Mouse (Mus musculus) heart, postnatal 4 days (tissue): Measurements from ENCODE around the gene Vcan. TPM values are rescaled to one million over a fixed set of nuclear protein-coding genes. Genes with fewer than 3 reads are reported as not detected.
"Not testable (repeated sequence)": the region's sequence is repeated elsewhere in the genome, so short reads cannot be mapped to it uniquely, and the experiment has no call there.

ENCODE experiments used
- DNase-seq: peaks from one replicate; pipeline ENCODE4 v3.0.0; 2021
- total RNA-seq, 2 experiments: library from RNA; stranded (reverse); gene quantifications; 2 replicates each; pipeline ENCODE4 v1.2.3; 2021

The Vcan gene
- total RNA-seq = 10 to 100 TPM; 83.8 to 84.4 TPM

DNA sequence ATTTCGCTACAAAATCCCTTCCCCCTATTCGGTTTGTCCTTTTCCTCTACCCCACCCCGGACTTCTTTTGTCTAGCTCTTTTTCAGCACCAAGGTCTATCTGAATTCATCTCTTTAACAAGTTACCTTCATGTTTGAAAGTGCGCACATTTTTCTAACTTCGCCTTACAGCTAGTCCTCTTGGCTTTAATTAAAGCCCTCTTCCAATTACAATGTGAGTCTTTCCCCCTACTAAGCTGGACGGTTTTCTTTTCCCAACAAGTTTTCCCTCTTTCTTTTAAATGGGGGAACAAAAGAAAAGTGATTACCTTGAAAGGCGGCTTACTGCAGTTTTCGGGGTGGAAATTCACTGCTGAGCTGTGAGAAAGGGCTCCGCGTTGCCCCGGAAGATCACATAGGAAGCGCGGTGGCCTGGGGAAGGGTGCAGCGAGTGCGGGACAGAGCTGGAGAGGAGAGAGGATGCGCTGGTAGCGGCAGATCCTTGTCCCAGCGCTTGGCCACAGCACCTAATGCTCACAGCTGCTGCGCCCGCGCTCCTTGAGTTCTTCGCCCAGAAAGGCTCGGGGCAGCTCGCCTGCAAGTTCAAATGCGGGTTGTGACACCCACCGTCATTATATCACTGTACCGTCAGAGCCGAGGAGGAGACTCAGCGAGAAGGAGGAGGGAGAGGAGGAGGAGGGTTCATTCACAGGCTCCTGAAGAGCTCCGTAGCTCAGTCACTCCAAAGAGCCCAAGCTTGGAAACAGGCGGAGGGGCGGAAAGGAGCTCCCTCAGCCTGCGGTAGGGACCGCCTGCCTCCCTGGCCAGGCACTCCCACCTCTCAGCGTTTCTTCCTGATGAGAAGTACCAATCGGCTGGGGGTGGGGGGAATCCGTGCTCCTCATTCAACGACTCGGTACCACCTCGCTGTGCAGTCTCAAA, at the start of gene Vcan:
TSS of gene Vcan (minus strand) at position 744 of the 920 bp plus-strand sequence.
- peak; percentile 67 for DNase-seq

DNA sequence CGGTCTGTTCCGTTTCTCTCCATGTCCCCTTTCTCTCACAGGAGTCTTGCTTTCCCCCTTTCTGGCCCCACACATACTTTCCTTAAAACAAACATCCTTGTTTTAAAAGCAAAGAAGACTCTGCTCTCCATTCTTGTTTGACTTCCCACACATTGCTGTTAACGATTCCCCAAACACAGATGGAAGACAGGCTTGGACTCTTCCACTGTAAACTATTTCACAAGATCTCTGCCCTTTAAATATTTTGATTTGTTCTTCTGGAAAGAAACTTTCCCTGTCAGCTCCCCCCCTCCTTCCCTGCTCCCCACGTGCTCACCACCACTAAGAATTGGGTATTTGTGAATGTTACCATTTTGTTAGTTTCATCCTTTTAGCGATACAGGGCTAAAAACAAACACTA, 49.2 kb upstream of the Vcan start:
- no peak for DNase-seq

DNA sequence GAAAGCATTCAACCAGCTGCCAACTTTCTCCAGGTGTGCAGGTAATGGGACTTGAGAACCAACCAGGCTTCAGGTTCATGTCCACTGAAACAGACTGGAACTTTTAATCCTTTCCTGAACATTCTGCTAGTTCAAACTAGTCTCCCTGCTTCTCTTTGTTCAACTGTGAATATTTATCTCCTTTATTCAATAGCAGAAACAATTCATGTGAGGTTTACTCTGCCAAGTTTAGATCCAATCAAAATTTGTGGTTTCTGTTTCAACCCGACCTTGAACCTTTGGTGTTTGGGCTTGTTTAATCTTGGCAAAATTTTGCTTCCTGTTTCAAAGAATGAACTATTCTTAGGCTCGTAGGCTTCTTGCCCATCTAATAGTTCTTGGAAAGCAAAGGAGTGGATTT, 40.6 kb upstream of the Vcan start:
- DNase-seq = no peak

DNA sequence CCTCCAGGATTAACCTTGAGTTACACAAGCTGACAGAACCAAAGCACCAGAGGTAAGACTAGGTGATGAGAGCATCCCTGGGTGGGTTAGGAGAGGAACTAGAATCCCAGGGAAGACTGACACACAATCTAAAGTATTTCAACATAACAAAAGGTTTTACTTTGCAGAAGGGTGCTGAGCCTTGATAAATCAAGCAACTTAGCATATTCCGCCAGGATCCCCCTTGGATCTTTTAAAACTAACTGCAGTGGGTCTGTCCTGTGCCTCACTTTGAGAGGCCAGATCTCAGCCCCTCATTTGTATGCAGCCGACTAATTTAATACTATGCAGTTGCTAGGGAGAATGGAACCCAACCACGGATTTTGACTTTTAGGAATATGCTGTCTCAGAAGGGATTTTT, 38.0 kb upstream of the Vcan start:
- DNase-seq = no peak

DNA sequence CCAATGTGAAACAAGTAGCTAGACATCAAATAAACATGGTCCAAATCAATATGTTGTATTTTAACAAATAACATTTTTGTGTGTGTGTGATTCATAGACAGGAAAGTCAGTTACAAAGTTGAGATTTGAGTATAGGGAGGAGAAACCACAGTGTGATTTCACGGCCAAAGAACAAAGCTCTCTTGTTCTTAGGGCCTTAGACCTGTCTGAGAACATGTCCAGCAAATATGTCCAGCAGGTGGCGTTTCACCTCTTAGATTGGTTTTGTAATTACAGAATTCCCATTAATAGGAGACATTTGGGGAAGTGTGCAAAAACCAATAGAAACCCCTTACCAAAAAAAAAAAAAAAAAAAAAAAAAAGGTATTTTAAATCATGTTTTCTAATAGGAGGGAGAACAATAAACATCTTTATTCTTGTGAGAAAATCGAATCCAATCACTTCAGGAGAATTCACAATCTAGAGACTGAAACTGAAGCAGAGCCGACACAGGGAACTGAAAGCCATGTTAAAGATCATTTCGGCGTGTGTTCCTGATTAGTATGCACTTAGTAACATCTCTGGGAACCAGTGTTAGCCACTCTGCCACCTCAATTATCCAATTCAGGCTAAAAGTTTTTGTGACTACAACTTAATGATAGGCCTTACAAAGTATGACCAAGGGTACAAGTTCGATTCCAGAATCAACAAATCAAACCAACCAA, 37.1 kb upstream of the Vcan start:
- peak; percentile 81 for DNase-seq

DNA sequence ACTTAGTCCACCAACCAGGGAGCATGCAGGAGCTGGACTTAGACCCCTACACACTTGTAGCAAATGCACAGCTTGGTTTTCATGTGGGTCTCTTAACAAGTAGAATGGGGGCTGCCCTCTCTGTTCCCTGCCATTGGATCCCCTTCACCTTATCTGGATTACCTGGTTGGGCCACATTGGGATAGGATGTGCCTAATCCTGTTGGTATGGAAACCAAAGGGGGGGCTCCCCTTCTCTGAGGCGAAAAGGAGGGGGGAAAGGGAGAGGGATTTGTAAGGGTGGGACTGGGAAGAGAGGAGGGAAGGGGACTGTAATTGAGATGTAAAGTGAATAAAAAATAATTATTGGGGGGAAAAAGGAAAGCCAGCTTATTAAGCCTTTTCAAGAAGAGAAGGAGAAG, 35.5 kb upstream of the Vcan start:
- no peak for DNase-seq

DNA sequence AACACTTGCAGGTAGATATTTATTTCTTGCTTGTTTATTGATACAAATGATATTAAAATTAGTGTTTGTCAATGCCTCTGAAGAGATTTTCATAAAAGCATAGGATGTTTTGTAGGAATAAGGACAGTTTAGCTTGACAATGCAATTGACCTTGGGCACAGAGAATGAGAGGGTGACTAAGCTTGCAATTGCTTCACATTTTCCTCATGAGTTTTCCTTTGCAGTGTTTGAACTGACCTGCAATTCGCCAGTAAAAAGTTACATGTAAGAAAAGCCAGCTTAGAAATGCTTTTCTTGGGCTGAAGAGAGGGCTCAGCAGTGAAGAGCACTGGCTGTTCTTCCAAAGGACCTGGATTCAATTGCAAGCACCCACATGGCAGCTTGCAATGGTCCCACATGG, 34.8 kb upstream of the Vcan start:
- no peak for DNase-seq

DNA sequence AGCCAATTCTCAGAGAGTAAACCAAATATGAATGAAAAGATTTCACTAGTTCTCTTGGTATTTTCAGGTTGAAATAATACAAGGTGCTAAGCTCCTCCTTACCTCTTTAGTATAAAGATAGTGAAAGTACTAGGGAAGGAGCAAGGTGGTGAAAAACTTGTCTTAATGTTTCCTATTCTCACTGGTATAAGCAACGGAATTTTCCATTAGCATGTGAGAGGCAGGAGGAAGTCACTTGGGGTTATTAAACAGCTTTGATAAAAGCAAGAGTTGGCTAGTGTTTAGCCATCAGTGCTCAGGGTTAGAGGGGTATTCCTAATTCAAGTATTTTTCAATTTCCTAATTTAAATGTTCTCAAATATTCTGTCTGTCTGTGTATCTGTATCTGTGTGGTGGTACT, 24.2 kb upstream of the Vcan start:
- no peak for DNase-seq

DNA sequence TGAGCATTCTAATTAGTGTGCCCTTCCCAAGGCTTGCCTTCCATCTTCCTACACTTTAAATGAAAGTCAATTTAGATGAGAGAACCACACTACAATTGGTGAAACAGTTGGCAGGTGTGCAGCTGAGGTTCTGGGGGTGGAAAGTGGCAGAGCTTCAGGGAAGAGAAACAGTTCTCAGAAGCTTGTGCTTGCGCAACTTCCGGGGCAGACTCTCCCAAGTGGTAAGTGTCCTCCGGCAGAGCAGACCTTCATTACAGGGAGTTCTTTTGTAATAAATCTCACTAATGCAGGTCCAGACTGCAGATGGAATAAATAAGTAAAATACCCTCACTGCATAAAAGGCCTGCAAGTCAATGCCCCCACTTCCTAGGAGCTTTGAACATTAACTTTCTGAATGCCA, 23.7 kb upstream of the Vcan start:
- no peak for DNase-seq

DNA sequence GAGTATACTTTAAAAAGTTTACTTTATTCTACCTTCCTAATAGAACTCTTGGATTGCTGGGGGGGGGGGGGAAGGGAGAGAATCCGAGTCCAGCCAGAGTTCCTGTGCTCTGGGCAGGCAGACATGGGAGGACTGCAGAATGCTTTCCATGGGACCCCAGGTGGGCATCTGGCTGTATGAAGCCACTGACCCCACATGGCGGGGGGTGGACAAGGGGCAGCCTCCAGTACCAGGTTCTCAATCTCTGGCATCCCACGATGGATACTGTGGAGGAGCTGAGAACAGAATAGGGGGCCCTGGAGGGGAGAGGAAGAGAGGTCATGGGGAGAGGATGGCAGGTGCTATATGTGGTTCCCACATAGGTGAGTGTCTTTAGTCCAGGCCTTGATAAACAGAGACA, 20.0 kb upstream of the Vcan start:
- DNase-seq = no peak

DNA sequence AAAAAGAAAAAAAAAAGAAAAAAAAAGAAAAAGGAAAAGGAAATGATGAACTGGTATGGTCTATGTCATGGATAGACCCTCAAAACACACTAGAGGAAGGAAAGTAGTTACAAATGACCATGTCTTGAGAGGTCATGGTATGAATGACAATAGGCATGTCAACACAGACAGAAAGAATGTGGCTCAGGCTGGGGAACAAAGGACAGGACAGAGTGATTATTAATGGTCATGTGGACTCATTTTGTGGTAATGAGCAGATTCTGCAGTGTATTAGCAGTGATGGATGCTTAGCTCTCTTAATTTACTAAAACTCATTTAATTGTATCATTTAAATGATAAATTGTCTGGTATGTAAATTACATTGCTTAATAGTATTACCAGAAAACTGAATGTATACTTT, 14.0 kb upstream of the Vcan start:
- no peak for DNase-seq

DNA sequence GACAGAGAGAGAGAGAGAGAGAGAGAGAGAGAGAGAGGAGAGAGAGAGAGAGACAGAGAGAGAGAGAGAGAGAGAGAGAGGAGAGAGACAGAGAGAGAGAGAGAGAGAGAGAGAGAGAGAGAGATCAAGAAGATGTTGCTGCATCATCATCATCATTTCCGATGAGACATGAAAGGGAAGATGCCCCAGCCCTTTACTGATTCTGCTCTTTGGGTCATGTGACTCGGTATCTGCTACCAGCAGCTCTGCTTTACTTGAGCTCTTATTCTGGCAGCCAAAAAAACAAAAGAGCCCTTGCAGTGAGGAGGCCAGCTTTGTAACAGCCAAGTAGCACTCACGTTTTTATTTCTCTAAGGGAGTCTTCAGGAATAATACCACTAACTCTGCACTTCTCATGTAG, 8.3 kb upstream of the Vcan start:
- DNase-seq = not testable (repeated sequence)

DNA sequence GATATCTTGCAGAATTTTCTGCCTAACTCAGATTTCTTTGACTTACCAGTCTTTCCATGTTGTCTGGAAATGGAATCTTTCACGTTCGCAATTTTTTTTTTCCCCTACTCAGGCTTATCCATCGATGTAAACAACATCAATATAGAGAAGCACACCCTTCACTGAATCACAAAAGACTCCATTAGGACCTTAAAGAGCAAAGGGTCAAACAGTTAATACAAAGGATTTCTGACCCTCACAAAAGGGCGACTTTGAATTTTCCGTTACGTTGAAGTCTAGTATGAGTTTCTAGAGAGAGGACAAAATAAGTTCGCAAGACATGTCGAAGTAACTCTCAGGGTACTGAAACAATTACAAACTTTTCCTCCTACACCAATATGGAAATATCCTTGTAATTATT, 892 bp upstream of the Vcan start:
- DNase-seq = no peak

DNA sequence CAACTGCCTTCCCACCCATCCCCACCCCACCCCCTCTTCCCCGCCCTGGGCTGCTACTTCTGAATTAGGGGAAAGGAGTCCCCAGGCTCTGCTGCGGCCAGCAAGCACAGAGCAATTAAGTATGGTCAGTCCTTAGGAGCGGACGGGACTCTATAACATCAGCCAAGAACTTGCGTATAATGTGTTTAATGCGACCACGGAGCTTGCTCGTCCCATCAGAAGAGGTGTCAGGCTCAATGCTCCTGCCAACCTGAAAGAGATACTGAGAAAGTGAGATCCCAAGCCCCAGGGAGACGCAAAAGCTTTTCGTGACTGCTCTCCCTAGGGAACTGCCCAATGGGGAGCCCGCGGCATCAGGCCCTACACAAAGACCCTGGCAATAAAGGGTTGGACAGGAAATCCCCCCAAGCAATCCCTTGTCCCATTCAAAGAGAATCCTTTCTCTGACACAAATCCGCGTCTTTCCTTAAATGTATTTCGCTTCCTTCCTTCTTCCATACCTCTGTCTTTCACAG, 434 bp upstream of the Vcan start:
- DNase-seq = no peak

DNA sequence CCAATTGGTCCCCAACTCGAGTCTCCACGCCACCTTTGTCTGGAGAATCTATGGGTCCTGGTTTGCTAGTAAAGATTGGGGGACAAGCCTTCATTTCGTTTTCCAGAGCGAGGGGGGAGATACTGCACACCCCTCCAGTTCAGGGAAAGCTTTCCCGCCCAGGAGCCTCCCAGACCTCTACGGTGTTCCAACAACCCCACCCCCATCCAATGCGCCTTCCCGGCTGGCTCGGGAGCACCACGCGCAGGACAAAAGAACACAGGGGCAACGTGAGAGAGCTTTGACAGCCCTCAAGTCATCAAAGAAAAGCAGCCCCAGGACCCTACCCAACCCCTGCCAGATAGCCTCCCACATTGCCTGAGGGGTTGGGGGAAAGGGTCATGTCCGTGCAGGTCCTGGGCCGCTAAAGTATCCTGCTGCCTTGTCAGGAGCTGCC, 1.2 kb downstream of the Vcan start:
- DNase-seq = peak; percentile 56

DNA sequence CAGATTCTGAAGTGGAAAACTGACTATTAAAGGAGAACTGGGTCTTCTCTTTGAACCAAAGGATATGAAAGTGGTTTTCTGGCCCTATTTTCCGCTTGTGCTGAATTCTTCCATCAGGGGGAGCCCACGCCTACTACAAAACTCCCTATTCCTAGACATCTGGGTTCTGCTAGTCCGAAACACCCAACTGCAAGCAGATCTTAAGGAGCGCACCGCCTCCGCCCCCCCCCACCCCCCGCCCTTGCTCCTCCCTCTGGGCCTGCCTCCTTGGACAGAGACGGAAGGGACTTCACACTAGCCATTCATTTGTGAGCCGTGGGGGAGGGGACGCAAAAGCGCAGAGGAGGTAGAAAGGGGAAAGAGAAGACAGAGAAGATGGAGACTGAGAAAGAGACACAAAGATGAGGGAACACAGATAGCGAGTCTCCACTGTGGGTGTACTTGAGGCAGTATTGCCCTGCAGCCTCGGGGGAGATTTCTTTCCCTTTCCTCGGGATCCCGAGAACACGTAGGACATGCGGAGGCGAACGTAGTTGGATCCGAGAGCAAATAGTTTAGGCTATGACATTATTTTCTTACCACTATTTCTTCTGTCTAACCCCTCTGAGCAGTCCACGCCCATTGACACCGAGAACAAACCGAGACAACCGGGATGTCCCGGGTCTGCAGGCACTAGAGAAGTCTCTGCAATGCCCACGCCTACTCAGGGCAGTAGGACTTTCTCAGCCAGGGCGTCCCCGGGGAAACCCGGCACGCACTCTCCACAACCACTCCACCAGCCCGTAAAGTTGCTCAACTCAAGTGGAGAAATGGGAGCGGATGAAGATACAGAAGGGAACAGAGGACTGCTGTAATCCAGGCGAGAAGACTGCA, 1.8 kb downstream of the Vcan start:
- DNase-seq = peak; percentile 74

DNA sequence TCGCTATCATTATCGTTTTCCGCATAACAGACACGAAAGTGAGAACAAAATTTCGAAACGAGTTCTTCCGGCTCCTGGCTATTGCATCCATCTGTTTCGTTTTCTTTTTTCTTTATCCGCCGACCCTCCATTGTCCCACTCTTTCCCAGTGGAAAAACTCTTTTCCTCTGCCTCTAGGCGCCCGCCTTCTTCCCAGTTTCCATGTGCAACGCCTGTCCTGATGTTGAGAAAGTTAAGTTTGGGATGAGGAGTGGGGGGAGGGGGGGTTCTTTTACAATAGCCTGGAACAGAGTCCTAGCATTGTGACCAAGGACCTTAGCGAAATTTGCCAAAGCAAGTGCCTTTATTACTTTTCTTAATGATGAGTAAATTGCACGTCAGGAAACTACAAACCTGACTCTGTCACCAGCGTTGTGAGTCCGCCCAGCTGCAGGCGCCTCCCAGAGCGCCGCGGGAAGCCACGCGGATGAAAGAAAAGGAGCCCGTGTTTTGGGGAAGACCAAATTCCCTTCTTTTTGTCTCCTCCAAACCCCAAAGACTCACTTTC, 2.5 kb downstream of the Vcan start:
- no peak for DNase-seq

DNA sequence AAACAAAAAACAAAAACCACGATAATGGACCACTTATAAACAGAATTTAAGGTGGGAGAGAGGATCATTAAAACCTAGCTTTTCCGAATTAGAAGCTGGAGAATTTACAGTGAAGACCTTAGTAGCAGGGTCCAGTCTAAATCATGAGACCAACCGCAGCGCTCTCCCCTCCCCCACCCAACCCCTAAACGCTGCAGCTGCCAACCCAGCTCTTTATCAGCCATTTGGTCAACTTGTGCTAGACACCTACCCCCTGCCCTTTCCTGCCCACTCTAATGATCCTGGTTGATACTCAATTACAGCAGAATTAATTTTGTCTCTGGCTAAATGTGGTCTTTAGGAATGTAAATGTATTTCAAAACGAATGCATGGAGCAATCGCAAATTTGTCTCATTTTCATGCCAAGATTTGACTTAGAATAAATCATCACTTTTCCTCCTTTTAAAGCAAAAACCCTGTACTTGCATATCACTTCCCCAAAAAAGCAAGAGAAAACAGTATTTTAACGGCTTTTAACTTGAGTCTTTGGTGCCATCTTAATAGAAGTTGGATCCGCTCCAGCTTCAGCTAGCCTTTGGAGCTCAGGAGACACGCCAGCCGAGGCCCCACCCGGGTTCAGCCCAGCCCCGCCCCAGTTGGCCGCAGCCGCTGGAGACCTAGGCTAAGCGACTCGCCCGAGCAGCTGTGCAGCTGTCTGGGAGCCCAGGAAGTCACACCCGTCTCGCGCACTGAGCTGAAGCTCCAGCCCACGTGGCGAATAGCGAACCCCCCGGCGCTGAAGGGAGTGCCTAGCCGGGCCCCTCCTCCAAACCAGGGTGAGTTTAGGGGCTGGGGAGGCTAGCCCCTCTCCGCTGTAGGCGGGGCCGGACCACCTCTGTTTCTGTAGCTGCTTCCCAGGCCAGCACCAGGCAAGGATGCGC, 3.3 kb downstream of the Vcan start:
- peak; percentile 90 for DNase-seq

DNA sequence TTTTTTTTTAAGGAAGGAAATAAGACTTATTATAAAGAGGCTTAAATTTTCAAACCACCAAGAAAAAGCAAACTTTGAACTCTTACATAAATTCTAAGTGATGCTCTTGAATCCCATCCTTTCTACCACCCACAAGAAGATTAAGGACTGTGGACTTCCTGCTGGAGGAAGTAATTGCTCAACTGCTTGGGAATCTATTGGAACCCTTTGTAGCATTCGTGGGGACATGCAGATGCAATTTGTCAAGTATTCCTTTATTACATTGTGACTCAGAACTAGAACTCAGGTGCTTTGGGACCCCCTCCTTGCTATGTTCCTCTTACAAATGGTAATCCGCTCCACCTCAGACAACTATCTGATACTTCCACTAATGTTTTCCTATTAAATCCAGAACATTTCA, 4.0 kb downstream of the Vcan start:
- DNase-seq = no peak

DNA sequence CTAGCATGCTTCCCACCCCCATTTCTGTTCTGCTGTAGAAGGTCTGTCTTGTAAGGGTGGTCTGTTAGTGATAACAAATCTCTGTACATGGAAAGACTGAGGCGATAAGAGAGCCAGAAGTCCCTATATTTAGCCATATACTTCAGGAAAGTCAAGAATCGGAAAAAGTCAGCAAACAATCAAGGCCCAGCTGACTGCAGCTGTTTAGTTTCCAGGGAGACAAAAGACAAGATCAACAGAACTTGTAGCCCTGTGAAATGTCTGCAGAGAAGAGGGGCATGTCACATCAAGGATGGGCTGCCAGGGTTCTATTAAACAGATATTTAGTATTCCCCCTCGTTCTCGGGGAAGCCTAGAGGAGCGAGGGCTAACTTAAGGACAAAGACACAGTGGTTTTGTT, 7.2 kb downstream of the Vcan start:
- DNase-seq = peak; percentile 34

DNA sequence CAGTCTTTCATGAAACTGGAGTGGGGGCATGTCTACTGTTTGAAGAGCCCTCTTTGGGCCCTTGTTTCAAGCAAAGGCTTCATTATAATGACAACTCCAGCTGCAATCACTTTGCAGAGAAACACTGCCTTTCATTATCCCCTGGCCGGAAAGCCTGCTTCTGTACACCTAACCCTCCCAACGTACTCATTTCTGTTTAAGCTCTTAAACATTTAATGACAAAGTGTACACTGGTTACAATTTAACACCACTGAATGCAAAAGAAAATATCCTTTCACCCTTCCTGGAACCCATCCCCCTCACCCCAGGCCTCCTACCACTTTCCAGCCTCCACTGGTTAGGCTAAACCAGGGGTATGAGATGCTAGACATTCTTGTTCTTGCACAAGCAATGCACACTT, 15.8 kb downstream of the Vcan start:
- DNase-seq = no peak
